Mouse (Mus musculus): ENCODE data around the gene Rhof.

The Rhof gene

GRCm38 (mm10) chr5:123118826-123119225, 13.7 kb downstream of the Rhof start:
- CTCF ChIA-PET: interaction anchor here (0.9 to 1.6 kb wide), 2 partner anchors 14 to 52 kb away, joined by 3 to 4 read pairs; partner anchors contain the start of gene Rhof

GRCm38 (mm10) chr5:123117773-123118172, 14.7 kb downstream of the Rhof start:
- CTCF ChIA-PET: no interaction called here

- CTCF ChIA-PET: interaction anchor here (2.7 kb wide), 1 partner anchor 16 kb away, joined by 15 read pairs; the partner anchor contains the start of gene Rhof
These were observed 15.2 kb downstream of the Rhof start for GRCm38 (mm10) chr5:123117257-123117656.

- CTCF ChIA-PET: interaction anchor here (0.7 to 2.7 kb wide), 4 partner anchors 17 to 56 kb away, joined by 6 to 15 read pairs (median 10); partner anchors contain the start of gene Rhof
These were observed 16.4 kb downstream of the Rhof start for GRCm38 (mm10) chr5:123116080-123116479.

GRCm38 (mm10) chr5:123114924-123115323, 17.6 kb downstream of the Rhof start:
- CTCF ChIA-PET: interaction anchor here (0.6 to 2.7 kb wide), 5 partner anchors 12 to 57 kb away, joined by 3 to 15 read pairs (median 6); partner anchors contain the start of gene Rhof

- CTCF ChIA-PET: interaction anchor here (1.1 kb wide), 1 partner anchor 50 kb away, joined by 6 read pairs; no protein-coding TSS in a partner anchor
These were observed 18.4 kb downstream of the Rhof start for GRCm38 (mm10) chr5:123114109-123114508.

- CTCF ChIA-PET: interaction anchor here (0.6 to 1.1 kb wide), 4 partner anchors 23 to 1258 kb away, joined by 3 to 20 read pairs (median 3); no protein-coding TSS in a partner anchor
These were observed 22.2 kb downstream of the Rhof start for GRCm38 (mm10) chr5:123110296-123110721.

- CTCF ChIA-PET: no interaction called here
These were observed 22.9 kb downstream of the Rhof start for GRCm38 (mm10) chr5:123109452-123110203.

- CTCF ChIA-PET: no interaction called here
These were observed 27.7 kb downstream of the Rhof start for GRCm38 (mm10) chr5:123104769-123105168.

GRCm38 (mm10) chr5:123103556-123103955, 28.9 kb downstream of the Rhof start:
- CTCF ChIA-PET: no interaction called here

GRCm38 (mm10) chr5:123102376-123102775, 30.1 kb downstream of the Rhof start:
- CTCF ChIA-PET: interaction anchor here (1.0 kb wide), 1 partner anchor 9 kb away, joined by 3 read pairs; no protein-coding TSS in a partner anchor

GRCm38 (mm10) chr5:123098487-123098886, 34.0 kb downstream of the Rhof start:
- CTCF ChIA-PET: interaction anchor here (0.5 kb wide), 1 partner anchor 160 kb away, joined by 3 read pairs; no protein-coding TSS in a partner anchor

GRCm38 (mm10) chr5:123096299-123096698, 36.2 kb downstream of the Rhof start:
- CTCF ChIA-PET: no interaction called here

GRCm38 (mm10) chr5:123094238-123094991, 38.1 kb downstream of the Rhof start:
- CTCF ChIA-PET: no interaction called here

- CTCF ChIA-PET: no interaction called here
These were observed 39.3 kb downstream of the Rhof start for GRCm38 (mm10) chr5:123093077-123093633.

GRCm38 (mm10) chr5:123090560-123091306, 41.8 kb downstream of the Rhof start:
- CTCF ChIA-PET: interaction anchor here (0.6 kb wide), 1 partner anchor 53 kb away, joined by 4 read pairs; no protein-coding TSS in a partner anchor

GRCm38 (mm10) chr5:123088784-123089183, 43.7 kb downstream of the Rhof start:
- CTCF ChIA-PET: no interaction called here

- CTCF ChIA-PET: interaction anchor here (0.6 to 1.1 kb wide), 3 partner anchors 43 to 46 kb away, joined by 3 to 6 read pairs (median 3); no protein-coding TSS in a partner anchor
These were observed 46.0 kb downstream of the Rhof start for GRCm38 (mm10) chr5:123086501-123086900.

- CTCF ChIA-PET: no interaction called here
These were observed 49.0 kb downstream of the Rhof start for GRCm38 (mm10) chr5:123083340-123084050.

GRCm38 (mm10) chr5:123080510-123080909, 52.0 kb downstream of the Rhof start:
- CTCF ChIA-PET: interaction anchor here (0.6 kb wide), 1 partner anchor 64 kb away, joined by 5 read pairs; no protein-coding TSS in a partner anchor

Data from spleen, embryonic (tissue).